Mouse (Mus musculus) monocyte, adult 2 months (primary cell): ENCODE data around the gene Tmem243.

Experiments used
- DNase-seq, 2 experiments: peaks; one replicate each; pipeline ENCODE4 v3.0.0; 2022; ENCODE audit warnings: low spot score in 2 of 2, low read depth in 1 of 2

Tmem243 gene

GRCm38 (mm10) chr5:9100207-9100848 lies at the start of gene Tmem243:
Gene Tmem243 (plus strand): TSS chr5:9100668.
- DNase-seq: peak; percentile 46 to 70

- no peak for DNase-seq
Observed at GRCm38 (mm10) chr5:9056020-9056660, 44.3 kb upstream of the Tmem243 start.

DNA sequence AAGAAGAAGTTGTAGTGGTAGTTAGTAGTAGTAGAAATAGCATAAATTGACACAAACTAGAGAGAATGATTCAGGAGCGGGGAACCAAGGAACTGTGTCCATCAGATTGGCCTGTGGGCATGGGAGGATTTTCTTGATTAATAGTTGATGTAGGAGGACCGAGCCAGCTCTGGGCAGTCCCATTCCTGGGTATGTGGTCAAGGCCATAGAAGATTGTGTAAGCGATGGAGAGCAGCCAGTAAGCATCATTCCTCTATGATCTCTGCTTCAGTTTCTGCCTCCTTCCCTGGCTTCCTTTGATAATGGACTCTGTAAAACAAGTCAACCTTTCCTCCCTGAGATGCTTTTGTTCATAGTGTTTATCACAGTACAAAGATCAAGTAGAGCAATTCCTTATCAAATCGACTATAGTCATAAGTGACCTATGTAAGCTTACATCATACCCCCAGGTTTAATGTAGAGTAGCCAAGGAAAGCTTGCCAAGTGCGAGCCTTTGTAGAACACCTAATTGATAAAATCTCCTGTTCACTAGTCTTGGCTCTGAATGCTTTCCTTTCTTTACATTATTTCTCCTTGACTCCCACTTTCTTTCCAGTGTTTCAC lies 43.1 kb upstream of the Tmem243 start:
- DNase-seq: no peak

GRCm38 (mm10) chr5:9059303-9060023 lies 41.0 kb upstream of the Tmem243 start:
- DNase-seq: no peak

DNA sequence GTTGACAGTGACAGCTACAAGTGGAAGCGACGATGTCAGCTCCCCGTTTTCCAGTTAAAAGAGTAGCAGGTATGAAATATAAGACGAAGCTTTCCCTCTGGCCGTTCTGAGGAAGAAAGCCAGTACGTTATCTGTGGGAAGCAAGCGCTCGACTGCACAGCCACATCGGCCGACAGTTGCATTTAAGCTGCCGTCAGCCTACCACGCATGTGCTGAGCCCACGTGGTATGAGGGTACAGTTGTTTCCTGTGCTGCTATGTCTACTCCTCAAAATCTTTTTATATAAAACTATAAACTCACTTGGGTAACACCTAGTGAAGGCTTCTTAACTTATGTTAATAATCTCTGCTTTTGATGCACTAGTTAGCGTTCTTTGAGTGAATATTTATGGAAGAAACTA lies 40.2 kb upstream of the Tmem243 start:
- DNase-seq: no peak

GRCm38 (mm10) chr5:9064217-9064616 lies 36.3 kb upstream of the Tmem243 start:
- DNase-seq: no peak

GRCm38 (mm10) chr5:9068886-9069285 lies 31.6 kb upstream of the Tmem243 start:
- DNase-seq: peak; percentile 13 to 21

DNA sequence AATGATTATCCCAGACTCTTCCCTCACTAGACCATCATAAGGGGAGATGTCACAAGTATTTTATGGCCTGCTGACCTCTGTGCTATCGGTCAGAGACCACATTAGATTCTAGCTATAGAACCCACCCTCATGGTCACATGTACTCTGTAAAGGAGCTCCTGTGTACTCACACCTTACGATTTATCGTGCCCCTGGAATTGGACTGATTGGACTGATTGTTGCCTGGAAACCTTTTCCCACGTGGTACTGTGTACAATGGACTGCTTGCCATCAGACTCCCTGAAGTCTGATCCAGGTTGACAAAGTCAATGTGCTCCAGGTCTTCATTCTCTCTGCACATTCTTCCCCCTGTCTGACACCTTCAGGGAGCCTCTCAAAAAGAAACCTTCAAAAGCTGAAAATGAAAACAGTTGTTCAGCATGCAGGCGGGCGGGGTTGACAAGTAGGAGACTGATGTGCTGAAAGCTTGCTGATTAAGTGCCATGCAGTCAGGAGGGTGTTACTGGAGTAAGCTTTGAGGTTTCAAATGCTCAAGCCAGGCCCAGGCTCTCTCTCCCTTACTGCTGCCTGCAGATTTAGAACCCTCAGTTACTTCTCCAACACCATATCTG lies 30.8 kb upstream of the Tmem243 start:
- no peak for DNase-seq

DNA sequence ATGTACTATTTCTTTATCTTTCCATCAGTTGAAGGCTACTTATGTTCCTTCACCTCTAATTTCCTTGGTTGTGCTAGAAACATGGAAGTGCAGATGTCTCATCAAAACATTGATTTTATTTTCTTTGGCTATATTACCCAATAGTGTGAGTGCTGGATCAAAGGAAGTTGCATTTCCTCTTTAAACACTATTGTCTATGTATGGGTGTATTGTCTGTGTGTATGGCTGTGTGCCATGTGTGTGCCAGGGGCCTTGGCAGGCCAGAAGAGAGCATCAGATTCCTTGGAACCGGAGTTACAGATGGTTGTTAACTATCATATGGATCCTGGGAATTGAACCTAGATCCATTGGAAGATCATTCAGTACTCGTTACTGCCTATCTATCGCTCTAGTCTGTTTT lies 29.1 kb upstream of the Tmem243 start:
- DNase-seq: no peak

DNA sequence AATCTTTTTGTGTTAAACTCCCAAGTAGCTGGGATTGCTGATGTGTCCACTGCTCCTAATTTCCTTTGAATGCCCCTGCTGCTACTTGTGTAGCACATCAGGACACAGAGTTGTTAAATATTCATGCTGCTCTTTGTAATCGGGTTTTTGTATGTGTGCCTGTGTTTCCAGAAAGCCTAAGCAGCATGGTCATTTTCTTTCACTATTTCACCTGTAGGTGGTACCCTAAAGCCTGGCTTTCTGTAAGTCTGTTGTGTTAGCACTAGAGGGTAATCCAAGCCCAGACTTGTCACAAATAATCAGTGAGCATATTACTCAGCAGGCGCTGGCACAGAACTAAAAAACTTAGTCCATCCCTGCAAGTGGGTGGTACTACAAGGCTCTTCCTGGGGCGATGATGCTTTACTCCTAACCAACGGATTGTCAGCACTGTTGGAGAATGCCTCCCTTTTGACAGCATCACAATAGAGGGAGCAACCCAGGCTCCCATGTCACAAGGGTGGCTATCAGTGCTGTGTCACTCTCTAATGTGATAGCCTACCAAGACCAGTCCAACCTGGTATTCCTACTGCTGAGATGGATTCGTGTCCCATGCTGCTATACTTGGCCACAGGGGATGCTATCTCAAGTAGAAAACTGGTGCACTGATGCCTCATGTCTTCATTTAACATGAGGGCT lies 27.2 kb upstream of the Tmem243 start:
- DNase-seq: no peak

DNA sequence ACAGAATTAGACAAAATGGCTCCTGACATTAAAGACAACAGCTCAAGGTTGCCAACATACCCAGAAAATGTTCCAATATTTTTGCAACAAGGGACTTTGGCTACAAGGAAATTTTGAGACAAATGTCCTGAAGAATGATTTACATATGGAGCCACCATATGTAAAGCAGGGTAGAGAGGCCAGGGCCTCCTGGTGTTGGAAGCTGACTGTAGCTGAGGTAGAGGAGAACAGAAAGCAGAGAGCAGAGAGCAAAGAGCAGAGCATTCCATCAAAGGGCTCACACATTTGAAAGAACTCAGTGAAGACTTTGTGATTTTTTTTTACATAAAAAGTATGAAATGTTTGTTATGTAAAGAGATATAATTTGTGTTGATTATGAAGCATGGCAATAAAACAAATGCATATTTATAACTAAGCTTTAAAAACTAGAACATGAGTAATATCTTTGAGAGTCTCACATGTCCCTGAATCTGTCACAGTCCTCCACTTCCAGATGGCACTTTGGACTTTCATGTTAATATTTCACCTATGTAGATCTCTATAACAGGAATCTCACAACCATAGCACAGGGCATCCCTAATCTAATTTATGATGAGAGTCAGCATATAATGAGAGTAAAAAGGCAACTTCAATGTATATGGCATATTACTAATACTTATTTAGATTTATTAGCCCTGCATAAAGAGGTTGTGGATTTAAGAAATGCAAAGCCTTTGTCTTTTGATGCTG lies 20.5 kb upstream of the Tmem243 start:
- DNase-seq: no peak

GRCm38 (mm10) chr5:9086924-9087719 lies 13.3 kb upstream of the Tmem243 start:
- no peak for DNase-seq

GRCm38 (mm10) chr5:9090493-9091106 lies 9.9 kb upstream of the Tmem243 start:
- no peak for DNase-seq

- no peak for DNase-seq
Observed at GRCm38 (mm10) chr5:9092716-9093115, 7.8 kb upstream of the Tmem243 start.

DNA sequence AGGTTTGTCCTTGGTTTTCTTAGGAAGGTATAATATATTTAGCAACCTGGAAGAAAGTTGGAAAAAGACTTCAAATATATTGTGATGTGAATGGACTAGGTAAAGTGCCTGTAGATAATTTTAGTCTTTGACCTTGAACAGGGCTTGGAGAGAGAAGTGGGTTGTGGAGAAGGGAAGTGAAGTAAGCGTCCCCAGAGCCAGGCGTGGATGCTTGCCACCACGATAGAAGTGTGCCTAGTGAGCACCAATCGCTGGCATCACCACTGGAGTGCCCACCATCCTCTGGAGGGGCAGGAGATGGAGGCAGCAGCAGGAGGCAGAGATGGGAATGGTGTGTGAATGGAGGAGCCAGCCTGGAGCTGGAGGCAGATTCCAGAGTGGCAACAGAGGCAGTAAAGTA lies 7.0 kb upstream of the Tmem243 start:
- no peak for DNase-seq

- peak in 1 of 2 experiments; percentile 24 for DNase-seq
Observed at GRCm38 (mm10) chr5:9100849-9101801, 657 bp downstream of the Tmem243 start.

- DNase-seq: no peak
Observed at GRCm38 (mm10) chr5:9102696-9103095, 2.2 kb downstream of the Tmem243 start.

GRCm38 (mm10) chr5:9103958-9104357 lies 3.5 kb downstream of the Tmem243 start:
- no peak for DNase-seq
